Mouse (Mus musculus) spleen, postnatal 10 days (tissue): ENCODE data around the gene Ccn1.
A peak's percentile ranks its signal among the peaks of the same experiment; 100 is the strongest.

Source experiments
- DNase-seq, 2 experiments: peaks; one replicate each; pipeline ENCODE4 v3.0.0; 2021 to 2022; ENCODE audit warnings: low spot score in 2 of 2

The Ccn1 gene

GRCm38 (mm10) chr3:145649852-145650202, at the start of gene Ccn1:
TSS of gene Ccn1 (minus strand) at chr3:145649981.
- DNase-seq, result no peak

GRCm38 (mm10) chr3:145693361-145693760, 43.6 kb upstream of the Ccn1 start:
- DNase-seq, result no peak

- no peak for DNase-seq
Observed at GRCm38 (mm10) chr3:145692037-145692436, 42.3 kb upstream of the Ccn1 start.

DNA sequence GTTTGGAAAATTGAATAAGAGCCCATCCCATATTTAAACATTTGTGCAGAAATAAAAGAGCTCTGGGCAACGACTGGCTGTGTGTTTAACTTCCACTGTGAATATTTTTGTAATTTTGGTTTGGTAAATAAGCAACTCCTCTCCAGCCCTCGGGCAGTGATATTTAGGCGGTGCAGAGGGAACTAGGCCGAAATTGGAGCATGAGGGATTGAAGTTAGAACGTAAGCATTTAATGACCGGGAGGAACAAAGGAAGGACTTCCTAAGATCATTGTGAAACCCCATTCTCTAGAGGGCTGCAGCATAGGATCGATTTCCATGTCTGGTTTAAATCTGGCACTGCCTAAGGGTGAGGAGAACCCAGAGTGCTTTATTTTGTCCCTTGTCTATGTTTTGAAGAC, 41.6 kb upstream of the Ccn1 start:
- no peak for DNase-seq

DNA sequence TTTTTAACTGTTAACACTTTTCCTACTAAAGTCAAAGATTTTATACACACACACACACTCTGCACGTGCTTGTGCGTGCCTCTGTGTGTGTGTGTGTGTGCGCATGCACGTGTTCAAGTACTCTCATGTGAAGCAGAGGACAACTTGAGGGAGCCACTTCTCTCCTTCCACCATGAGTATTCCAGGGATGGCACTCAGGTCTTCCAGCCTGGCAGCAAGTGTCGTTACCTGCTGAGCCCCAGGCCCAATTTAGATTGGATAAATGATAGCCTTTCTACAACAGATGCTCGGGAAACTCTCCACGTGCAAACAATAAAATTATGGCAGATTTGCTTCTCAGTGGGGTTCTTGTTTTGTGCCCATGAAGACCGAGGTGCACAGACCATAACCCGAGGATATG, 39.5 kb upstream of the Ccn1 start:
- no peak for DNase-seq

GRCm38 (mm10) chr3:145687836-145688235, 38.1 kb upstream of the Ccn1 start:
- no peak for DNase-seq

DNA sequence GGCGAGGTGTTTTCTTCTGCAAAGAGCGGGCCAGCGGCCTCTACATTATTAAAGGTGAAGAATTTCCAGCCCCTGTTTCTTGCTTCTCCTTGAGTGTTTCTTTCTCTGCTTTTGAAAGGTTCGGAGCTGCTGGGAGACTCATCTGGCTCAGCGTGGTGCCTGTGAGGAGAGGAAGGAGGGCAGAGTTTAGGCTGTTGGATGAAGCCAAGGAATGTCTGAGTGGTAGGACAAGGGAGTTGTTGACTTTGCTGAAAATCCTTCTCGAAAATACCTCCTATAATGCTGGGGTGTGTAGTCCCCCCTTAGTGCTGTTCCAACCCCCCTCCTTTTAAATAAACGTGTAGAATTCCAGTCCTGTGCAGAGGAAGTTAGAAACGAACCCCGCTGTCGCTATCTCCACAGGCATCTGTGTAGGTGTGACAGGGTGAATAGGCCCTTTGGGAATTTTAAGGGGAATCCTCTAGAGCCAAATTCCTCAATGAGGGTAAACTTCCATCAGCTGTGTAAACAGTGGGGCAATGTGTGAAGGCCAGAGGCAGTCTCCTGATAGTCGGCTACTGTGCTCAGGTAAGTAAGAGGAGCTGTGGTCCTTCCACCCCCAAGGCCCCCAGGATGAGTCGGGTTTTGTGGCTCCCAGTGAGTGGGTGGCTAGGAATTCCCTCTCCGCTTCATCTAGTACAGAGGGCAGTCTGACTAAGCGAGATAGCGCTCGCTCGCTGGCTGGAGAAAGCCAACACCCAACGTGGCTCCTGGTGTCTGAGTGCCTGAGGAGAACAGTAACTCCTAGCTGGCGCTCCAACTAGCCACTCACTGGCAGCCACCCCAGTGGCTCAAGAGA, 35.0 kb upstream of the Ccn1 start:
- DNase-seq, result no peak

DNA sequence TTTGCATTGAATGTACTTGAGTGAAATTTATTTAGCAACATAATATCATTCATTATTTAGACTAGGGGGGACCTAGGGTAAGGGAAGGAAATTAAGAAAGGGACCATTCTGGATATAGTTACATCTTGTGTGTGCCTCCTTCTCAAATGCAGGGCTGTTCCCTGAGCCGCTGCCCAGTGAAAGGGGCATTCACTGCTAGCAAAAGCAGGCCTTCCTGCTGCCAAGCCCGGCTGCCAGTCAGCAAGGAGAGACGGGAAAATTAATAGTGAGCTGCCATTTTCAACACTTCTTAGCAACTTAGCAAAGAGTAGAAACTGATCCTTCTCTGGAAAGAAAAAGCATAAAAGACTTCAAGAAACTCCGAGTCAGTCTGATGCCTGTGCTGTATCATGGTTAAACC, 34.4 kb upstream of the Ccn1 start:
- no peak for DNase-seq

GRCm38 (mm10) chr3:145681348-145681935, 31.7 kb upstream of the Ccn1 start:
- no peak for DNase-seq

GRCm38 (mm10) chr3:145680686-145681085, 30.9 kb upstream of the Ccn1 start:
- no peak for DNase-seq

- DNase-seq, result no peak
Observed at GRCm38 (mm10) chr3:145676212-145676611, 26.4 kb upstream of the Ccn1 start.

- no peak for DNase-seq
Observed at GRCm38 (mm10) chr3:145674815-145675214, 25.0 kb upstream of the Ccn1 start.

- no peak for DNase-seq
Observed at GRCm38 (mm10) chr3:145666383-145666782, 16.6 kb upstream of the Ccn1 start.

- DNase-seq, result no peak
Observed at GRCm38 (mm10) chr3:145656993-145657713, 7.4 kb upstream of the Ccn1 start.

DNA sequence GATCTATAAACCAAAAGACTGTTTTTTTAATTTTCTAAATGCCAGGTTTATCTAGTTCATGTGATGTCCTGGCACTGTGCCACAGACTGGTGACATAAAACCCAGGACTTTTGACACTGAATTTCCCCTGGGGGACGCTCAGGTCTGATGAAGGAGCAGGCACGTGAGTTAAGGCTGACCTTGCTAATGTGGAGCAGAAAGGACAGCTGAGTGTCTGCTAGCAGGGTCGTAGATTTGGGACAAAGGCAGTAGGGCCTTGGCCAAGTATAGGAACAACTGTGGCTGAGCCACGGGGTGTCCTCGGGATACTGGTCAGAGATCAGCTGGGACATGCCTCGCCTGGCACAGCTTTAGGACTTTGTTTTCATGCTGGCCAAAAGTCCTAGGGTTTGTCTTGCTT, 5.2 kb upstream of the Ccn1 start:
- no peak for DNase-seq

- DNase-seq, result no peak
Observed at GRCm38 (mm10) chr3:145654028-145654427, 4.2 kb upstream of the Ccn1 start.

DNA sequence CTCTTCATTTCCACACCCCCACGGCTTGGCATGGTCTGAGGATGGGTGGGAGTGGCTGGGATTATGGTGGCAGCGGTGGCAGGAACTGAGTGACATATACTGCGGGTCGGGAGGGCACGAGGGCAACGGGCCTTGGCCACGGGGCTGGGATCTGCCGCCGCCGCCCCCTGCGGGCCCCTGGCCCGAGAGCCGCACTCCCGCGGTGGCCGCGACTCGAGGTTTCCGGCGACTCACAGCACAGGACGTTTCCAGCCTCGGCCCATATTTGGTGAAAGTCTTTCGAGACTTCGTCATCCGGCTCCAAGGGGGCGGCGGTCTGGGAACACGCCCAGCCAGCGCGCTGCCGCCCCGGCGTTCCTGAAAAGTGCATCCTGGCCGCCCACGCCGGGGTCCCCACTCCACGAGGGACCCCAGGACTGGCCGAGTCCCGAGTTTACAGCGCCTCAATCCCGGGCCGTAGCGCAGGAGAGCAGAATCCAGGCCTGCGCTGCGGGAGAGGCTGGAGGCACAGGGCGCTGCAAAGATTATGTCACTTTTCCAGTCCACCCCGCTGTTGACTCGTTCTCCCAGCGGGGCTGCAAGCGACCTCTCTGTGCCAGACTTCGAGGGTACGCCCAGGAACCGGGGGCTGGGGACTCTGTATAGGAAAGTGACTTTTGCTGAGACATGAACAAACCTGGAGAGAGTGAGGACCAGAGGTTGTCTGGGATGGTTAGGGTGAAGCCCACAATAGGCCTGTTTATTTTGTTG, 3.6 kb upstream of the Ccn1 start:
- DNase-seq, result peak in 1 of 2 experiments; percentile 33

DNA sequence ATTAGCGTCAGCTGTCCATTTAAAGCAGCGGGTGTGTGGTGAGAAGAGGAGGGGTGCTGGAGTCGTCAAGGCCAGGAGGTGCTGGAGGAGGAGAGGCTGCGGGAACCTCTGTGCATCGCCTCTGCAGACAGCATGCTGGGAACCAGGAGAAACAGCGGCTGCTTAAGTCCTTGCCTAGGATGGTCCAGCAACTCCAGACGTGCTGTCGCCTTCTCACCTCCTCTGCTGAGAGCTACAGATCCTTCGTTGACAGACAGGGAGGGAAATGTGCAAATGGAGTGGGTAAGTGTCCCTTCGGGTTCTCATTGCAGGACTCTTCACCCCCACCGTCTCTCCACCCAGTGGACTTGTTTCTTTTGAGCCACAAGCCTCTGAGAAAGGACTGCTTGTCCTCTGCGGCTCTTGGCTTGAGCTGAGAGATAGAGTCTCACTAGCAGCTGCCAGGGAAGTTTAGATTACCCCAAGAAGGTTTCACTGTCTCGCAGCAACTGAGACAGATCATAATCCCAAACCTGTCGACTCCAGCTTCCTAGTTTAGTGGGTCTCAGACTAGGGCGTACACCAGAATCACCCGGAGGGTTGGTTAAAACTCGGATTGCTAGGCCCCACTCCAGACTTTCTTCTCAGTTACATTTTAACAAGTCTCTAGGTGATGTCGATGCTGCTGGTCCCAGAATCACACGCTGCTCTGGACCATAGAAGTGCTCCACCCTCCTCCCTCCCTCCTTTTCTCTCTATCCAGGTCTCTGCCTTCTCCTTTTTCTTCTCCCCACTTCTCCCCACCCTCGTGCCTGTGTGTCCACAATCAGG, 2.7 kb upstream of the Ccn1 start:
- no peak for DNase-seq

GRCm38 (mm10) chr3:145651978-145652321, 2.2 kb upstream of the Ccn1 start:
- no peak for DNase-seq

DNA sequence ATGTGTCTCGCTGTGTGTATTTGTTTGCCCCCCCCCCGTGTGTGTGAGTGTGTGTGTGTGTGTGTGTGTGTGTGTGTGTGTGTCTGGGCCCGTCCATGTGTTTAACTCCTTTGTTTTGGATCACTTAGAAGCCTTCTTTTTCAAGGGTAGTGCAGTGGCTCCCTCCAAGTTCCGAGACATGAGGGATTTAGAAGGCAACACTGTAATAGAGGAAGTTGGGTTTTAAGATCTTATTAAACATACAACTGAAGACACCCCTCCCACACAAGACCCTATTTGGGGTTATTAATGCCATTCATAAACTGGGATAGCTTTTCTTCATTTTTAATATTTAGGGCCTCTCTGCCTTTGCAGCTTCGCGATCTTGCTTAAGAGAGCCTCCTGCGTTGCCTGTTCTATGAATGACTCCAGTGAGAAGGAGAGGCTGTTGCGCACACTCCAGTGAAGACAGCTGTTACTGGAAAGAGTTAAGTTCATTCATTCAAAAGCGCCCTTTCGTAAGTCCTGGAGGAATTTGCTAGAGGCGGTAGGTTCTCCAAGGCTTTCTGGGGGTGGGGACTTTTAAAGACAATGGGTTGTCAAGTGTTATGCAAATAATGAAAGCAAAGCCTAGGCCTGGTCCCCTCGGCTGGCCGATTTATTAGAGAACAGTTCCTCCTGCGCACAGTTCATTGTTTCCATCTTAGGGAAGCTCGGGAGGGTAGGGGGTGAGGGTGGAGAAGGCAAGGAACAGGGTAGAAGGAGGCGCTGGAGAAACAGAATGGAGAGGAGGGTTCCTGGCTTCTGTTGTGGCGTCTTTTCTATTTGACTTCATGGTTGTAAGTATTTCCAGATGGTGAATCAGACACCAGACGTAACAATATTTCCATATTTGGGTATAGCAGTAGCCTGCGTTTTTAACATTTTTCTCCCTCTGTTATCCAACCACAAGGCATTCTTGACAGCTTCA, 1.5 kb upstream of the Ccn1 start:
- DNase-seq, result no peak
